Mouse (Mus musculus) adrenal gland, adult 8-10 months (tissue): ENCODE data around the gene Cbx3. TPM values are rescaled to one million over a fixed set of nuclear protein-coding genes. Genes with fewer than 3 reads are reported as not detected.
A peak's percentile ranks its signal among the peaks of the same experiment; 100 is the strongest.

Source experiments
- DNase-seq: peaks from one replicate; pipeline ENCODE4 v3.0.0; 2022
- total RNA-seq, 4 experiments: library from RNA; stranded (reverse); gene quantifications; 2 replicates each; pipeline ENCODE4 v1.2.4; 2022

Cbx3 gene
- total RNA-seq, result 10 to 100 TPM; 82.2 to 95.1 (median 92.7) TPM

- DNase-seq, result peak; percentile 62
Observed at GRCm38 (mm10) chr6:51470311-51471178, at the start of gene Cbx3. Gene Cbx3 (plus strand): TSS chr6:51470360.

GRCm38 (mm10) chr6:51423466-51424122, 46.6 kb upstream of the Cbx3 start:
- DNase-seq, result no peak

- no peak for DNase-seq
Observed at GRCm38 (mm10) chr6:51424537-51424936, 45.6 kb upstream of the Cbx3 start.

- DNase-seq, result no peak
Observed at GRCm38 (mm10) chr6:51432535-51433397, 37.4 kb upstream of the Cbx3 start, which contains the start of gene Nfe2l3. Gene Nfe2l3 (plus strand): TSS chr6:51432670.

DNA sequence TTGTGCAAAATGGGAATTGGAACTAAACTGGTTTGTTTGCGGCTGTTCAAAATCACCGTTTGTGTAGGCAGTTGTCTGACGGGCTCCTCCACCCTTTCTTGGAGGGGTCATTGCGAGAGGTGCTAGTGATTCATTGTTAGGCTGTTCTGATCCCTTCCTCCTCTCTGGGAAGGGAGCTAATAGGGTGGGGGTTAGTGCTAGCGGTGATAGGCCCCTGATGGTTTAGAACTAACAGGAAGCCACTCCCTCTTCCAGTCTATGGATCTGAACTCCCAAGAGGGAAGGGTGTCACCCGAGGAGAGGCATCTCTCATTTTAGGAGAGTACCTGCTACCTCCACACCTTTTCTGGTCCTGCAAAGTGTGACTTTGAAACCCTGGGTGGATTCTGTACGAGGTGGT, 35.9 kb upstream of the Cbx3 start:
- no peak for DNase-seq

GRCm38 (mm10) chr6:51437665-51438064, 32.5 kb upstream of the Cbx3 start:
- DNase-seq, result no peak

DNA sequence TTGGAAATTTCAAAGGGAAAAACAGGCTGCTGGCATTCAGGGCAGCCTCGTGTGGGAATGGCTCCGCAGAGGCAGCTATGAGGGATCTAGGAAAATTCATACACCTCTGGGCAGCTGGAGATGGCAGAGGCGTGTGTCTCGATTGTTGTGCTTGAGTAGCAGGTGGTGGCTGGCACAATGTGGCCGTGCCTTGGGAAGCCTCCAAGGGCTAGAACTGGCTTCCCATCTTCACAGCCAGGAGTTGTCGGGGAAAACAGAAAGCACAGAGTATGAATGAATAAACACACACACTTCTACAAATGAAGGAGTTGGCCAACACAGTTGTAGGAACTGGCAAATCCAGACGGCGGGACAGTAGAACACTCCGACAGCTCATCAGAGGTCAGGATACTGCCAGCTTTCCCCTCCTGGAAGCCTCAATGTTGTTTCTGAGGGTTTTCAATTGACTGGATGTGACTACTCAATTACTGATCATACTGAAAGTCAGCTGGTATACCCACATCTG, 31.3 kb upstream of the Cbx3 start:
- no peak for DNase-seq

DNA sequence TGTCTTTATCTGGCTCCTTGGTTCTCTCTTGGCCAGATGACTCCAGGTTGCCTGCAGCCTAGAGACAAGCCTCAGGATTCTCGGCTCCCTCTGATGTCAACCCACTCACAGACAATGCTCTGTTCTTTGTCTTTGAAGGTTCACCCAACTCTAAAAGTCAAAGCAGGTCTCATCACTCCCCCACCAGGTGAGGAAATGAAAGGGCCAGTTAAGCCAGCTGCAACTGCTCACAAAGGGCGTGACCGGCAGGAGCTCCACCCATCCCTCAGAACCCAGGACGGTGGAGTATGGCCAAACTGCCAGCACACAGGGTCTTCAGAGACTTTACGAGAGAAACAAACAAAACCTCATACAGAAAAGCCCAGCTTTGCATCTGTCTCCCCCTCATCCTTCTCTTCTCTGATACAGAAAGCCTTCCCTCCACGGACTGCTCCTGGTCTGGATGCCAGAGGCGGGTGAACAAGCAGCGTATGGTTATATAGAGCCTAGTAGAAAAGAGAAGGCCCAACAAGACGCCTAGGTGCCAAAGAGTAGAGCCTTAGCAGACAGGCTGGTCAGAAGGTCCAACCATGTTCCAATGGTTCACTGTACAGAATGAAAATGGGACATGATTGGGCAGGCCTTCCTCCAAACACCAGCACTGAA, 27.8 kb upstream of the Cbx3 start:
- no peak for DNase-seq

- no peak for DNase-seq
Observed at GRCm38 (mm10) chr6:51452927-51453503, 17.1 kb upstream of the Cbx3 start.

DNA sequence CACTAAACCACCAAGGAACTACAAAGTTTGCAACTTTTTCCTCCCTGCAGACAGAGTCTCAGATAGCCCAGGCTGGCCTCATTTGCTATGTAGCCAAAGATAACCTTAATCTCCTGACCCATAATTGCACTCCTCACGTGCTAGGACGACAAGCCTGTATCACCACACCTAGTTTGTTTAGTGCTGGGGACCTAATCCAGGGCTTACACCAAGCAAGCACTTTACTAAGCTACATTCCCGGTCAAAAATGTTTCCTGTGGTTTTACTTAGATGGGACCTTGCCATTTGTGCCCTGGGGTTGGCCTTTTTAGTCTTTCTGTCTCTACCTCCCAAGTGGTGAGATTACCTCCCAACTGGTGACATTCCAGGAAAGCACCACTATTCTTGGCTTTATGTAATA, 15.2 kb upstream of the Cbx3 start:
- DNase-seq, result no peak

GRCm38 (mm10) chr6:51456198-51456597, 14.0 kb upstream of the Cbx3 start:
- no peak for DNase-seq

DNA sequence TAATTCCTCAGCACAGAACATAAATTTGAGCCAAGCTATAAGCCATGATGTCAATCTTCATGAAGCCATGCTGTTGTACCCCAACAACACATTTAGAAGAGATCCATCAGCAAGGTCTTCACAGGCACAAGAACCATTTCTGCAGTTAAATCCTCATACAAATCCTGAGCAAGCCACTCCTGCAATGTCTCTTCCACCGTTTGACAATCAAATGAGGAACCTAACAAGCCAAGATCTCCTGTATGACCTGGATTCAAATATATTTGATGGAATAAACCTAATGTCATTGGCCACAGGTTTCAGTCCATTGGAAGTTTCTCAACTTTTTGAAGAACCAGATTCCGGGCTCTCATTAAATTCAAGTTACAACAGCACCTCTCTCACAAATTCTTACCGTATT, 12.9 kb upstream of the Cbx3 start:
- no peak for DNase-seq

- no peak for DNase-seq
Observed at GRCm38 (mm10) chr6:51457770-51458387, 12.3 kb upstream of the Cbx3 start.

- DNase-seq, result peak; percentile 55
Observed at GRCm38 (mm10) chr6:51458925-51459312, 11.2 kb upstream of the Cbx3 start.

DNA sequence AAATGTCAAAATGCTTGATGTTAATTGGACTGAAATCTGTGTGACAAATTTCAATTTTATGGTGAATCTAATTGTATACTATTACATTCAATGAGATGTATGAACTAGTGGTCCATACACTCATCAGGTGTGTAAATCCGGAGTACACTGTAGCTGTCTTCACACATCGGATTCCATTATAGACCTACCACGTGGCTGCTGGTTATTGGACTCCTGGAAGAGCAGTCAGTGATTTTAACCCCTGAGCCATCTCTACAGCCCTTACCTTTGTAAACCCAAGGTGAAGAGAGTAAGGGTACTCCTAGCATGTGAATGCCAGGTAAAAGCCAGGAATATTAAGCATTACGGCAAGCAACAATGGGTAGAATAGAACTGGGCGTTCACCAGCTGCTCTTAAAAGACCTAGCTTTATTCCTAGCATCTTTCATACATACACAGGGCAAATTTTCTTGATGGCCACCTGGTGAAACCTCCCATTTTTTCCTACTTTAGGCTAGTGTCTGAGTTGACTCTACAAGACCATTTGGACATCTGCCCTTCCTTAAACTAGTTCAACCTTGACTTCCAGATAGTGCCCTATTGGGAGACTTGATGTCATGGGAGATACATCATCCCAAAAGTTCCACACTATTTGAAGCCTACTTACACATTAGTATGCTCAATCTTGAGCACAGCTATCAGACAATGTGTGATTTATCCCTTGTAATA, 10.7 kb upstream of the Cbx3 start:
- DNase-seq, result no peak

- no peak for DNase-seq
Observed at GRCm38 (mm10) chr6:51460021-51460360, 10.2 kb upstream of the Cbx3 start.

DNA sequence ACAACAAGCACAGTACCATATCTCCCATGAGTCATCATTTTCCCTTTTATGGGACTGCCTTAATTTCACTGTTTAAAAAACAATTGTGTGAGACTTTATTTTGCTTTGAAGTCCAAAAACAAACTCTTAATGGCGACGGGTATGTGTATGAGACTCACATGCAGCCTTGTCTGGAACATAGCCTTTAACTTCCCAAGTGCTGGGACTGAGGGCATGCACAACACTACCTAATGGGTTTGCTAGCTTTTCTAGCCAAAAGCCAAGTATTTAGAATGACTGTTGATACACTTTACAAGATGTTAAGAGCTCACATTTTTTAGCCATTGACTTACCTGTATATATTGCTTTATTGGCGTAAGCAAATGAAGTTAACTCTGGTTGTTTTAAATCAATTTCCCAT, 9.8 kb upstream of the Cbx3 start:
- no peak for DNase-seq

GRCm38 (mm10) chr6:51467649-51468048, 2.5 kb upstream of the Cbx3 start:
- DNase-seq, result no peak

GRCm38 (mm10) chr6:51468891-51469561, 1.1 kb upstream of the Cbx3 start:
- peak; percentile 65 for DNase-seq

- DNase-seq, result peak; percentile 97
Observed at GRCm38 (mm10) chr6:51469715-51470310, 347 bp upstream of the Cbx3 start, which contains the start of gene Hnrnpa2b1. Gene Hnrnpa2b1 (minus strand): TSS chr6:51469894.
